Mouse (Mus musculus): Measurements from ENCODE around the gene Zfp386.

Gene Zfp386

GRCm38 (mm10) chr12:116094765-116095555 lies 47.4 kb downstream of the Zfp386 start:
- DNase-seq: no peak

GRCm38 (mm10) chr12:116096361-116096904 lies 48.9 kb downstream of the Zfp386 start:
- DNase-seq: no peak

- no peak for DNase-seq
These were observed 49.6 kb downstream of the Zfp386 start for GRCm38 (mm10) chr12:116097166-116097565.

GRCm38 (mm10) chr12:116101945-116102344 lies 54.4 kb downstream of the Zfp386 start:
- no peak for DNase-seq

GRCm38 (mm10) chr12:116109451-116110353 lies 62.2 kb downstream of the Zfp386 start:
- no peak for DNase-seq

GRCm38 (mm10) chr12:116111007-116111694 lies 63.6 kb downstream of the Zfp386 start:
- DNase-seq: no peak
